Mouse (Mus musculus): ENCODE data around the gene Dbt.

Dbt gene

DNA sequence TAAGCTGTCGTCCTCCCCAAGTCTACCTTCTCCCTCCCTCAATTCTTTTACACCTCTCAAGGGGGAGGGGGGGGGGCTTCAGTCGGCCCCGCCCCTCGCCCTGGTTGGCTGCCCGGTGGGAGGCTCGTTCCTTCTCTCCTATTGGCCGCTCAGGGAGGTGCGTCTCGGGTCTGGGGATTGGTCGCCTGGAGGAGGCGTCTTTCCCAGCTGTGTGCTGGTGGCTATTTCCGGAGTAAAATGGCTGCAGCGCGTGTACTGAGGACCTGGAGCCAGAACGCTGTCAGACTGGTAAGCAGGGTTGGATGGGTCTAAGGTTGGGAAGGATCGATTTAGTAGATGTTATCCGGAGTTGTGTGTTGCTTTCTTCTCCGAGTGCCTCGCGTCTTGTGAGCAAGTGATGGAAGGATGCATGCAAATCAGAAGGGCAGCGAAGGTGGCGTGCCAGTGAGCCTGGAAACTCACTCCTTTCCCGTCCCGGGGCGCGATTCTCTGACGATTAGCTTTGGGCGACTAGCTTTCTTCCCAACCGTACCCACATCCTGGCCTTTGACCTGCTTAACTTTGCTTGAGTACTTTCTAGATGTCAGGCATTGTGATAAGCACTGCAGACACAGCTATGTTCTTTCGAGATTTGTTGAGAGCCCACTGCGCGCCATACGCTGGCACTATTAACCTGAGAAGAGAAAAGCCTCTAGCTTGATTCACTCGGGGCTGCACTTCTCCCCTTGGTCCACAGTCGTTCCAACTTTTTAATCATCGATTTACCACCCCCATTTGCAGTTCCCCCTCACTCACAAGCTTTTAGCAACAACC, at the start of gene Dbt:
TSS of gene Dbt (plus strand) at position 167 of the 813 bp plus-strand sequence.
- DNase-seq (ENCODE audit: extremely low spot score), result peak; percentile 89

DNA sequence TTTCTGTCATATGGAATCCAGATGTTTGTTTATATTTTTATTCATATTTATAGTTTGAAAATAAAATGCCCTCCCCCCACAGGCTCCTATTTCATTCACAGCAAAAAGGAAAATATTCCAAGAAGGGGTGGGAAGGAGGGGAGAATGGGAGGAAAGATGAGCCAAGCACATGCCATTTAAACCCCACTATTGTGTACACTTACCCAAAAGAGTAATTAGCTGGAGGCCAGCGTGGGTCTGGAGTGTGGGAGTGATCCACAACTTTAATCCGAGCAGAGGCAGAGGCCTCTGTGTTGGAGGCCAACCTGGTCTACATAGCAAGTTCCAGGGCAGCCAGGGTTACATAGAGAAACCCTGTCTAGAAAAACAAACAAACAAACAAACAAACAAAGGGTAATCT, 48.6 kb upstream of the Dbt start:
- no peak for DNase-seq (ENCODE audit: extremely low spot score)

DNA sequence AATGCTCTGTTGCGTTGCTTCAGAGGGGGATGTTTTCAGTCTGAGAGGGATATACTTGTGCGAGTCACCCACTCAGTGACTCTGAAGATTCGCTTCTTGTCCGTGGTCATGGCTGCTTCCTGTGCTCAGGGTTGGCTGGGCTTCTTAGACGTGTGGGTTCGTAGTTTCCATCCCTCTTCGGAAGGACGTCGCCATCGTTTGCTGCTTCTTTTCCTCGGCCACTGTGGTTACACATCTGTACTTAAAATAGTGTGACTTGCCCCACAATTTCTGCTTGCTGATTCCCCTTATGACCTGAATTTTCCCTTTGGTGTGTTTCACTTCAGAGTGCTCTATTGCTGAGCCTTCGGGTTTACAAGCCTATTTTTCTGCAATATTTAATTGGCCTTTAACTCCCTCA, 47.2 kb upstream of the Dbt start:
- no peak for DNase-seq (ENCODE audit: extremely low spot score)

DNA sequence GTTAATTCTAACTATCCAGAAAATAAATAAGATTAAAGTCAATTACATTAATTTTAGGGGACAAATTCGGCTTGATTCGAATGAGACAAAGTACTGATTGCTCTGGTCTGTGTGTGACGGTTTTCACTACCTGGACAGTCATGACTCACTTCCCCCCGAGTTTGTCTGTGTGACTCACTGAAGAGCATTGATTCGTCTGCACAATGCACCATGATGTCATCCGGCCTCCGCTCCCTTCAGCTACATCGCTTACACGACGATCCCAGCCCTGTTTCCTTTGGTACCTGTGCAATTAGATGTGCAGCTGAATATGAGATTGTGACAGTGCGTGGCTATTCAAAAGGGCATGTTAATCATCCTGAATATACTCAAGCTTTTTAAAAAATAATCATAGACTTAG, 38.3 kb upstream of the Dbt start:
- DNase-seq (ENCODE audit: extremely low spot score), result no peak

DNA sequence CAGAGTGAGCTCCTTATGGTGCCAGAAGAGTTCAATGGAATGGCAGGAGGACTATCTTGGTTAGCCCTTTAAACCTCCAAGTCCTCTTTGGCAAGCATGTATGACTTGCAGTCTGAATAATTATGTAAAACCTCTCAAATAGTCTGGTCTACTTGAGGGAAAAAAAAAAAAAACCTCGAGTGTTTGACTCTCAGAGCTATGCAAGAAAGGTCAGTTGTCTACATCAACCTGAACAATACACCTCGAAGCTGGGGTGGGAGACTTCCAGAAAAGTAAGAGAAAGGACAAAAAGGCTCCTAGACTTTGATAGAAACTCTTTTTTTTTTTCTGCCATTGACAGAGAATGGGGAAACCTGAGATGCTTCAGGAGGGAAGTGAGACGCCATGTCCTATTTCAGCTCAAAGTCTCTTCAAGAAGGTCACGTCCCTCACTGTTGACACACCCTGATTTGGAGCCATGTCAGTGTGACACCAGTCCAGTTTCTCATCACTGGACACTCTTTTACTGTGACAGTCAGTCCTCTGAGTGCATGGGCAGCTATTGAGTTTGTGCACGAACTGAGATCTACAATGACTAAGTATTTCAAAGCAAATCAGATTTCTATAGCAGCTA, 36.1 kb upstream of the Dbt start:
- no peak for DNase-seq (ENCODE audit: extremely low spot score)

DNA sequence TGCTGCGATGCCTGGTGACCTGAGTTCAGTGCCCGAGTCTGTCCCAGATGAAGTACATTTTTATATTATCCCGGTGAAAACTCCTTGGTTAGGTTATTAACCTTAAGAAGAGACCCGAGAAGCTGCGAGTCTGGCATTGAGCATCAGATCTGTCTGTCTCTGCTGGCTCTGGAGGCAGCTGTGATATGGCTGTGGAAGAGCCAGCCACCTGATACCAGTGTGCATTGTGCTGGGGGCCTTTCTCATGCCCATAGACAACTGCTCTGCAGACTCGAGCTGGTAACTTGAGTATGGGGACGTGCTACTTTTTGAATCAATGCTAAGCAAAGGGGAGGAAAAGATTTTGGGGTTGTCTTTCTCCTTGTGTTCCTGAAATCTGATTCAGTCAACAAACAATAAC, 35.5 kb upstream of the Dbt start:
- DNase-seq (ENCODE audit: extremely low spot score), result no peak

DNA sequence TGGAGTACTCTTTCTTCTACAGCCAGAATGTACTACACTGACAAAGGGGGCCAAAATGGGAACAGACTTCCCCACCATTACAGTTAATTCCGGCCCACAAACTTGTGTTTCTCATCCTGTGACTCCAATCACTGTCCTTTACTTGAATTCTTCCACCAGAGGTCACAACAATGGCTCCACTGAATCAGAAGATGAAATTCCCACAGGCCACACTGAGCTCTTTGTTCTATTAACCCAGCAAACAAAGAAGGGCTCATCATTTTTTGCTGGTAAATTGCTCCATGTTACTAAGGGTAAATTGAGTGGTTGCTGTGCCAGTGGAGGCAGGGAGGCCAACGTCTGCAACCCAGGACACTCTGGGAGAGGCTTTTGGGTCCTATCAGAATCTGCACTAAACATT, 32.8 kb upstream of the Dbt start:
- peak; percentile 17 for DNase-seq (ENCODE audit: extremely low spot score)

DNA sequence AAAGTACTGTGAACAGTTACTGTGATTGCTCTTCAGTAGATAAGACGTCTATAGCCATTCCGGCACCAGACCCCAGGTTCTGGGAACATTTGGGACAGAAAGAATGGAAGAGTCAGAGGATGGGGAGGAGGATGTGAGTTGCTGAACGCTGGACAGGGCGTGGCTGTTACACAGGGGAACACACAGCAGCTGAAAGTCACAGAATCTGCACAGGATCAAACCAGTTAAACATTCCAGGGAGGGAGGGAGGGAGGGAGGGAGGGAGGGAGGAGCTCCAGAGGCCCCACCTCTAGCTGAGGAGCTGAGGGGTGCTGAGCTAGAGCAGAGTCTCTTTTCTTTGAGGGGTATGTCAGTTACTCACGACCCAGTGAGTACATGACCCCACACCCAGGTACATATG, 31.9 kb upstream of the Dbt start:
- DNase-seq (ENCODE audit: extremely low spot score), result no peak

DNA sequence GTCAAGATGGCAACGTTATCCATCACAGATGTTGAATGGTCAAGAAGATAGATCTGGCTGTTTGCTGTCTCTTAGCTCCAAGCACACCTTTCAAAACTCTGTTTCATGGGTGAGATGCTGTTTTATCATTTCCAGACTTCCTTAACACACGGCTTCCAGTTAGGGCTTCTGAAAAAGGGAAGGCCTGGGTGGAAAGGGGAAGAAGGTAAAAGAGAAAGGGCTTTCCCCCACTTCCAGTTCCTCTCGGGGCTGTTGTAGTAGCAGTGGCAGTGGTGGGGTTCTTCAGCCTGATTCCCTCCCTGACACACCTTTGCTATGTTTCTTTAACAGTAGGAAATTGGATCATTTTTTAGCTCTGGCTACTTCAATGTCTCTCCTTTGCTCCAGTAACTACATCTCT, 30.1 kb upstream of the Dbt start:
- DNase-seq (ENCODE audit: extremely low spot score), result no peak

DNA sequence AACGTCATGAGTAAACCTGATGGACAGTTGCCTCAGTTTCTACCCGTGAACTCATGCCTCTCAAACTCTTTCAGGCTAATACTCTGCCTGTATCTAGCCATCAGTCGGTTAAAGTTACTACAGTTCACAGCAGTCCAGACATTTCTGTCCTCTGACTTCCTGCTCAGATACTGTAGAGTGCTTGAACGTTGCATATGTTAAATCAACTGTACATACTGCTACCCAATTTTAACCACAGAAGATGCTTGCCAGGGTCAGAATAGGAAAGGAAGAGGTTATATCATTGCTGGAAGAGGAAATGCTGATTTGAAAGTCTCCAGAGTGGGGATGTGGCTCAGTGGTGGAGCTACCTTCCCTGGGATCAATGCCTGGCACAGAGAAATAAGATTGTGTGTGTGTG, 29.6 kb upstream of the Dbt start:
- no peak for DNase-seq (ENCODE audit: extremely low spot score)

DNA sequence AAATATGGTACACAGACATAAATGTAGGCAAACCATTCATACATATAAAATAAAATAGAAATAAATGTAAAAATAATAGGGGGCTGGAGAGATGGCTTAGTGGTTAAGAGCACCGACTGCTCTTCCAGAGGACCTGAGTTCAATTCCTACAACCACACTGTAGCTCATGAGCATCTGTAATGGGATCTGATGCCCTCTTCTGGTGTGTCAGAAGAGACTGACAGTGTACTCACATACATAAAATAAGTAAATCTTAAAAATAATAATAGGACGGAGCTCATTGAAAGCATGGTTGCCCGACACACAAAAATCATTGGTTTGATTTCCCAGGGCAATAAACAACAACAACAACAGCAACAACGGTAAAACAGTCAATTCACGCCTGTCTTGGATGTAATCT, 21.9 kb upstream of the Dbt start:
- no peak for DNase-seq (ENCODE audit: extremely low spot score)

DNA sequence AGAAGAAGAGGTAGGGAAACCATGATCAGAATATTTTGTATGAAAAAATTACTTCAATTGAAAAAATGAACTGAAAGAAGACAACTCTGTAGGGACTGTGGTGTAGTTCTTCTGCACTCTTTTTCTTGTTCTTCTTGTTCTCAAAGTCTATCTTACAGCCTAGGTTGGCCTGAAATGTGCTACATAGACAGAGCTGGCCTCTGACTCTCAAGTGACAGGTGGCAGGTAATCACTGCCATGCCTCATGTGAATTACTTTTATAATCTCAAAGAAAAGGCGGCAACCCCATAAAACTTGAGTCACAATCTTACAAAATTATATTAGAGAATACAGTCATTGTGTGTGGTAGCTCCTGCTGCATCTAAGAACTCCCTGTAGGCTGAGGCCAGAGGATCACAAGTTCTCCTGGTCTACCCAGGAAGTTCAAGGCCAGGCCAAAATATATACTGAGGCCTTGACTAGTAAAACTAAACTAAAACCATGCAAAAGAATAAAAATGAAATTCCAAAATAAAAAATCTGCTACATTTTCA, 20.9 kb upstream of the Dbt start:
- DNase-seq (ENCODE audit: extremely low spot score), result no peak

DNA sequence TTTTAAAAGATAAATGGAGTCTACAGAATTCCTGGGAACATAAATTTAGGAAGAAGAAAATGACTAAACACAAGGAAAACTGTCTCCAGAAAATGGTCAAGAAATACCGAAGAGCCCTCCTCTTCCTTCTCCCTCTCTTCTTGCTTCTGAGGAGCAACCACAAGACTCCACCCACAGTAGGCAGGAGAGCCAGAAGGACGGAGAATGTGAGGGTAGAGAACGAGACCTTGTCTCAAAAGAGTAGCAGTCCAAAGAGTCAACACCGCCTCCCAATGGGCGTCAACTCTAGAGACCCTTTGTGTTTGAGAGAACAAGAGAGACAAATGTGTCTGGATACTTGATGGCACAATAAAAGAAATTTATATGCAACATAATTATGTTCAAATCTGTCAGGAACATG, 19.2 kb upstream of the Dbt start:
- no peak for DNase-seq (ENCODE audit: extremely low spot score)

DNA sequence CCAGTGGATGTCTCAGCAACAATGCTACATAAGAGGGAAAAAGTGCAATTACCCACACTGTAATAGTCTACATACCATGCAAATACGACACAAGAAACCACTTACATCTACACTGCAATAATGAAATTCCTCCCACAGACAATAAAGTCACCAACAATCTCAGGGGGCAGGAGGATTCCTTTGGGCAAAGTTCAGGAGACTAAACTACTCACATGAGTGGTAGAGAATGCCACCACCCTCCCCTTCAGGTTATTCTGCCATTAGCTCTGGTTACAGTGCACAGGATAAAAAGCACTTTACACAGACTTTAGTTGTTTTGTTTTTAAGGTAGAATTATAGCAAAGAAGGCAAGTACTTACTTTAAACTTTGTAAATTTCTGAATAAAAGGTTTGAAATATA, 17.2 kb upstream of the Dbt start:
- DNase-seq (ENCODE audit: extremely low spot score), result no peak

DNA sequence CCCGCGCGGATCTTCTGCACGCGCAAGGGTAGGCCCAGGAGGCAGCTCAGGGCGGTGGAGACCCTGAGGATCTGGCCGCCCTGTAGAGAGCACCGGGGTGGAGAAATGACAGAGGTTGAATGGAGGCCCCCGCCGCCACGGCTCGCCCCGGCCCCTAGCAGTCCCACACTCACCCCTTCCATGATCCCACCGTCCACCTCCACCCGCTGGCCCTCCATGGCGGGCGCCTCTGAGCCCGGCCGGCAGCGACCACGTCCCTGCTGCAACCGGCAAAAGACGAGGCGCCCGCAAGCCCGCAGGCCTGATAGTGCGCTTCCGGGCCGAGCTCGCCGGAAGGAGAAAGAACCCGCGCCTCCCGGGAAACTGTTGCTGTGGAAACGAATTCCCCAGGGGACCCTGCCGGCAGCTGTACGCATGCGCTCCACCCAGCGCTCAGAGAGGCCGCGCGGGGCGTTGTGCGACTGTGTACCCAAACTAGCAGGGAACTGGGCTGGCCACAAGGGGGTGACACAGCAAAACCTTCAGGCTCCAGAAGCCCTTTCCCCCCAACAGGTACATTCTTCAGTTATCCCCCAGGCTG, 5.0 kb upstream of the Dbt start, which contains the start of gene Rtca:
TSS of gene Rtca (minus strand) at position 437 of the 580 bp plus-strand sequence.
- peak; percentile 99 for DNase-seq (ENCODE audit: extremely low spot score)

DNA sequence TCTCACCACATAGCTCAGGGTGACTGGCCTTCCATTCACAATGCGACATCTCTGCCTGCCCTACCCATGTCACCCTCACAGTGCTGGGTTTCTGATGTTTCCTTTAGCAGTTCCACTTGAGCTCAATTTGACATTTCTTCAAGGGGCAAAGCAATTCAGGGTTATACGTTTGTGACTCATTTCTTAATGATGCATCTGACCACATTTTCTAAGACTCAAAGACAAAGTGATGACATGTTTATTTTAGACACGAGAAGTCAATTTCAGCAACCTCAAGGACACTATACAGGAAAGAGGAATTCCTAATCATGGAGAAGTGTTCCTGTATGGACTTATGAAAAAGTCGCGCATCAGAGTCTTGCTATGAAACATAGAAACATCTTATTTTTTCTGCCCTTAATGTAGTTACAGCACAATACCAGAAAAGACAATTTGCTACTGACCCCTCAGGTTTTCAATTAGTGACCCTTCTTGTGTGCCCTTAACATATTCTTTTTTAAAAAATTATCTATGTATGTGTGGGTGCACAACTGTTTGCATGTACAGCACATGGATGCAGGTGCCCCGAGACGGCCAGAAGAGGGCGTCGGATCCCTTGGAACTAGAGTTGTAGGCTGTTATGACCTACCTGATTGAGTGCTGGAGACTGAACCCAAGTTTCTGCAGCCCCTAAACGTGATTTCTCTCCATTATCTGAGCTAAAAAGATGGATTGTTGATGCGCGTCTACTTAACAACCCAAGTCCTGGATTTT, 543 bp upstream of the Dbt start:
- no peak for DNase-seq (ENCODE audit: extremely low spot score)

DNA sequence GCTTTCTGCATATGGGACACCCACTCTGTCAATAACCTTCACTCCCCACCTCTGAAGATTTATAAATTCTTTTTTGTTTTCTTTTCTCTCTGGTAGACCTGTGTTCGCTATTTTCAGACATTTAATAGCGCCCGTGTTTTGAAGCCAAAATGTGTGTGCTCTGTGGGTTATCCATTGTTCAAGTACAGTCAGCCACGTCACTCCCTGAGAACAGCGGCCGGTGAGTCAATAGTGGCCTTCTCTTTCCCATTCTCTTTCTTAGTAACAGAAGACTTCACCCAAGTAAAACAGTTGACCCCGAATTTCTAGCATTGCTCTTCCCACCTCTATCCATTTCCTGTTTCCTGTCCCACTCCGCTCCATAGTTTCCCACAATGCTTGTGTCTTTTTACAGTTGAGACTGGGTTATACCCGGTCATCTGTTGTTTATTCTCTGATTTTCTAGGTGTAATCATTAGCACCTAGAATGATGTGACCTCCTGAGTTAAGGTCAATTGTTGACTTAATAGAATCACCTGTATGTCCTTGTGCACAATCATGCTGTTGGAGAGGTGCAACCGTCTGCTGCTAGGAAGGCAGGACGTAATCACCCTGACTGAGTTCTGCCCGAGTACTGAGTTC, 7.4 kb downstream of the Dbt start:
- DNase-seq (ENCODE audit: extremely low spot score), result no peak

DNA sequence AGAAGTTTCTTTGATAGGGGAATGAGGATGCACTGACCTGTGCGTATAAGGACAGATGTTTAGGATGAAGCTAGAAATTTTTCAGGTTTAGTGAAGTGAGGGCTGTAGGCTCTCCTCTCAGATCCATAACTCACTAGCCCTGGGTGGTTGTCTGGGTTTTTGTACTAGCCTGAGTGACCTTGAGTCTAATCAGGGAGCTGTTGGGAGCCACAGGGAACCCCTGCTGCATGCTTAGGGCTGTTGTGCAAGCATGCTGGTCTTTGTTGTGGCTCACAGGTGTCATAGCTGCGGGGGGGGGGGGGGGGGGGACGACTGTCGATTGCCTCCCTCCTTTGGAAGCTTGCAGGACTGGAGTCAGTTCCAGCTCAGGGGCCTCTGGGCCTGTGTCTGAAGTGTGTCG, 16.9 kb downstream of the Dbt start:
- DNase-seq (ENCODE audit: extremely low spot score), result no peak

DNA sequence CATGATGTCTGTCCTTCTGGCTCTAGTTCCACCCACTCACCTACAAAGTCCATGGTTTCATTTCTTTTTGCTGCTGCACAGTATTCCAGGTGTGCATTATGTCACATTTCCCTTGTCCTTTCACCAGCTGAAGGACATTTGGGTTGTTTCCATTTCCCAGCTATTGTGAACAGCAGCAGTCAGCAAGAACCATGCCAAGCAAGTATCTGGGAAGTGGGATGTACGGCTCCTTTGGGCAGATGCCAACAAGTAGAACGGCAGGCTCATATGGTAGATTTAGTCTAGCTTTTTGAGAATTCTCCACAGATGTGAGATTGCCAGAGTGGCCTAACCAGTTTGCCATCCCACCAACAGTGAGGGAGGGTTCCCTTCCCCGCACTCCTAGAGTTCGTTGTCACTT, 18.0 kb downstream of the Dbt start:
- no peak for DNase-seq (ENCODE audit: extremely low spot score)

DNA sequence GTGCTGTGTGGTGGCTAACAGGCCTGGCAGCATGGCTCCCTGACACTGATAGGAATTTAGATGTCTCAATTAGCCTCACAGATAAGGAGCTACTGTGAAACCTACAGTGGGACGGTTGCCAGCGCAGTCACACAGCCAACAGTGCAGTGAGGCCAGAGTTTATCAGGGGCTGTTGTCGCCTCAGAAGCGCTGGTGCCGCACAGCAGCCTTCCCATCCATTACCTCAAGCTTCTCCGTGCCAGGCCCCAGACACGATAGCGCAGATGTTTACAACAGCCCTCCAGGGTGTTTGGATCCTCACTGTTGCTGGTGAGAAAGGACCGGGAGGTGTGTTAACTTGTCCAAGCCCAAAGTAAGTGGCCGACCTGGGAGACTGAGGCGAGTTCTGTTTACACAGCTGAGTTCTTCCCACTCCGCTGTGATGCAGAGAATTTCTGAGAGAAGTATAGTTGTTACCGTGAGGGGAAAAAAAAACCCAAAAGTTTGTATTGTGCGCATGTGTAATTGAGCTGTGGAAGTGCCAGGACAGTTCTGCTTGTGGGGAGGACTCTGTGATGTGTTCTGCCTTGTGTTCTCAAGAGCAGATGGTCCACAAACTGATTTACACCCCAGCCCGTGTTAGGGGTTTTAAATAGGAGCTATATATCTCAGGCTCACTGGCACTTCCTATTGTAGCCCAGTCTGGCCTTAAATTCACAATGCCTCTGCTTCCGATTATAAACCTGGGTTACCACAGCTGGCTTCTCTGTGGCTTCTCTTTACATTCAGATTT, 23.7 kb downstream of the Dbt start:
- peak; percentile 31 for DNase-seq (ENCODE audit: extremely low spot score)

DNA sequence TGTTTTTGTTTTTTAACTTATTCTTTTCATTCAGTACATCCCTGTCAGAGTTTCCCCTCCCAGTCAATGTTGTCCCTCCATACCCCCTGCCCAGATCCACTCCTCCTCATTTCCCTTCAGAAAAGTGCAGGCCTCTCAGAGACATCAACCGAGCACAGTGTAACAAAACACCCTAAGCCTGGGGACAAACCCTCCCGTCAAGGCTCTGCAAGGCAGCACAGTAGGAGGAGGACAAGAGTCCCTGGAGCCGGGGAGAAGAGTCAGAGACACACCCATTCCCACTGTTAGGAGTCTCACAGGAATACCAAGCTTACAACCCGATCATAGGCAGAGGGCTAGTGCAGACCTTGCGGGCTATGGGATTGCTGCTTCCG, 24.3 kb downstream of the Dbt start:
- peak; percentile 29 for DNase-seq (ENCODE audit: extremely low spot score)
